Mouse (Mus musculus) C2C12 (cell line): ENCODE data around the gene Zscan2.

Experiments
- CTCF ChIP-seq: IDR thresholded peaks from one replicate; pipeline ENCODE4 v1.5.1; 2011; ENCODE audit not compliant: control insufficient read depth, insufficient read depth, insufficient read length
- MYOD1 ChIP-seq: IDR thresholded peaks from one replicate; pipeline ENCODE4 v1.6.1; 2011; ENCODE audit warnings: low read depth; ENCODE audit not compliant: control insufficient read depth, insufficient read length

- TF ChIP-seq CTCF: no peak
- TF ChIP-seq MYOD1: no peak
Measured at GRCm38 (mm10) chr7:80862475-80862874, 1.8 kb downstream of the Zscan2 start.
